Mouse (Mus musculus): ENCODE data around the gene Il20rb.

GRCm38 (mm10) chr9:100522029-100522428, 35.4 kb upstream of the Il20rb start:
- TF ChIP-seq CTCF (conservative IDR thresholded peaks at IDR 0.05; ENCODE audit: low read length) (no peak), POU5F1 (IDR thresholded peaks at IDR 0.05; ENCODE audit: borderline replicate concordance, low read length) (no peak), NANOG (IDR thresholded peaks at IDR 0.05; ENCODE audit: borderline replicate concordance, low read length) (no peak)
